Mouse (Mus musculus): Measurements from ENCODE around the gene Olfr286. TPM values are rescaled to one million over a fixed set of nuclear protein-coding genes. Genes with fewer than 3 reads are reported as not detected.

Olfr286 gene
- polyA plus RNA-seq (2014; fragmentation: Illumina TruSeq; extraction: RNeasy Lipid Tissue Mini Kit (QIAGEN cat#74804); ENCODE audit: low read depth, low replicate concordance): not detected

GRCm38 (mm10) chr15:98234350-98234749, at the start of gene Olfr286:
Olfr286 (minus strand) TSS chr15:98234450.

GRCm38 (mm10) chr15:98257193-98257592, 22.9 kb upstream of the Olfr286 start, which contains the start of gene H1fnt:
H1fnt (minus strand) TSS chr15:98257293.

GRCm38 (mm10) chr15:98220877-98221276, 13.4 kb downstream of the Olfr286 start, which contains the start of the genes Gm44579 and Olfr287:
Gm44579 (minus strand) TSS chr15:98220977.
Olfr287 (minus strand) TSS chr15:98221056.

GRCm38 (mm10) chr15:98195442-98195841, 38.8 kb downstream of the Olfr286 start, which contains the start of gene Olfr288:
Olfr288 (minus strand) TSS chr15:98195542.

Other genes with a start within 250 kb of the Olfr286 start
- gene Col2a1, start 229.8 kb downstream of the Olfr286 start, polyA plus RNA-seq (2014; fragmentation: Illumina TruSeq; extraction: RNeasy Lipid Tissue Mini Kit (QIAGEN cat#74804); ENCODE audit: low read depth, low replicate concordance): not detected
- 2.1 TPM for gene Pfkm, start 141.9 kb downstream of the Olfr286 start, polyA plus RNA-seq (2014; fragmentation: Illumina TruSeq; extraction: RNeasy Lipid Tissue Mini Kit (QIAGEN cat#74804); ENCODE audit: low read depth, low replicate concordance)
- 38.8 TPM for gene Senp1, start 140.7 kb downstream of the Olfr286 start, polyA plus RNA-seq (2014; fragmentation: Illumina TruSeq; extraction: RNeasy Lipid Tissue Mini Kit (QIAGEN cat#74804); ENCODE audit: low read depth, low replicate concordance)
- gene Asb8, start 68.8 kb downstream of the Olfr286 start, polyA plus RNA-seq (2014; fragmentation: Illumina TruSeq; extraction: RNeasy Lipid Tissue Mini Kit (QIAGEN cat#74804); ENCODE audit: low read depth, low replicate concordance): 33.2 TPM
- not detected for gene Ccdc184, start 67.3 kb downstream of the Olfr286 start, polyA plus RNA-seq (2014; fragmentation: Illumina TruSeq; extraction: RNeasy Lipid Tissue Mini Kit (QIAGEN cat#74804); ENCODE audit: low read depth, low replicate concordance)
- not detected for gene Olfr288, start 38.9 kb downstream of the Olfr286 start, polyA plus RNA-seq (2014; fragmentation: Illumina TruSeq; extraction: RNeasy Lipid Tissue Mini Kit (QIAGEN cat#74804); ENCODE audit: low read depth, low replicate concordance)
- not detected for gene Gm44579, start 13.5 kb downstream of the Olfr286 start, polyA plus RNA-seq (2014; fragmentation: Illumina TruSeq; extraction: RNeasy Lipid Tissue Mini Kit (QIAGEN cat#74804); ENCODE audit: low read depth, low replicate concordance)
- gene Olfr287, start 13.4 kb downstream of the Olfr286 start, polyA plus RNA-seq (2014; fragmentation: Illumina TruSeq; extraction: RNeasy Lipid Tissue Mini Kit (QIAGEN cat#74804); ENCODE audit: low read depth, low replicate concordance): not detected
- gene H1fnt, start 22.8 kb upstream of the Olfr286 start, polyA plus RNA-seq (2014; fragmentation: Illumina TruSeq; extraction: RNeasy Lipid Tissue Mini Kit (QIAGEN cat#74804); ENCODE audit: low read depth, low replicate concordance): not detected
- 0.98 TPM for gene Zfp641, start 61.7 kb upstream of the Olfr286 start, polyA plus RNA-seq (2014; fragmentation: Illumina TruSeq; extraction: RNeasy Lipid Tissue Mini Kit (QIAGEN cat#74804); ENCODE audit: low read depth, low replicate concordance)
- not detected for gene Olfr285, start 82.9 kb upstream of the Olfr286 start, polyA plus RNA-seq (2014; fragmentation: Illumina TruSeq; extraction: RNeasy Lipid Tissue Mini Kit (QIAGEN cat#74804); ENCODE audit: low read depth, low replicate concordance)
- not detected for gene Olfr284, start 106.5 kb upstream of the Olfr286 start, polyA plus RNA-seq (2014; fragmentation: Illumina TruSeq; extraction: RNeasy Lipid Tissue Mini Kit (QIAGEN cat#74804); ENCODE audit: low read depth, low replicate concordance)
- gene Olfr283, start 146.5 kb upstream of the Olfr286 start, polyA plus RNA-seq (2014; fragmentation: Illumina TruSeq; extraction: RNeasy Lipid Tissue Mini Kit (QIAGEN cat#74804); ENCODE audit: low read depth, low replicate concordance): not detected
- not detected for gene Olfr282, start 196.8 kb upstream of the Olfr286 start, polyA plus RNA-seq (2014; fragmentation: Illumina TruSeq; extraction: RNeasy Lipid Tissue Mini Kit (QIAGEN cat#74804); ENCODE audit: low read depth, low replicate concordance)
- not detected for gene Olfr281, start 218.1 kb upstream of the Olfr286 start, polyA plus RNA-seq (2014; fragmentation: Illumina TruSeq; extraction: RNeasy Lipid Tissue Mini Kit (QIAGEN cat#74804); ENCODE audit: low read depth, low replicate concordance)
- not detected for gene OR5BS1P, start 235.4 kb upstream of the Olfr286 start, polyA plus RNA-seq (2014; fragmentation: Illumina TruSeq; extraction: RNeasy Lipid Tissue Mini Kit (QIAGEN cat#74804); ENCODE audit: low read depth, low replicate concordance)
- not detected for gene Lalba, start 248.3 kb upstream of the Olfr286 start, polyA plus RNA-seq (2014; fragmentation: Illumina TruSeq; extraction: RNeasy Lipid Tissue Mini Kit (QIAGEN cat#74804); ENCODE audit: low read depth, low replicate concordance)

Data from sigmoid colon, adult 10 weeks (tissue).